Mouse (Mus musculus) regulatory T cell (primary cell): Measurements from ENCODE around the gene Vil1.

Experiments used
- in situ Hi-C: fragments of 300-600 bp; cut with MboI, MseI; formaldehyde crosslinking; loops from one replicate; pipeline ENCODE4 v1.15.1; 2025; ENCODE audit warnings: high pct_unique_total_duplicates

Vil1 gene

DNA sequence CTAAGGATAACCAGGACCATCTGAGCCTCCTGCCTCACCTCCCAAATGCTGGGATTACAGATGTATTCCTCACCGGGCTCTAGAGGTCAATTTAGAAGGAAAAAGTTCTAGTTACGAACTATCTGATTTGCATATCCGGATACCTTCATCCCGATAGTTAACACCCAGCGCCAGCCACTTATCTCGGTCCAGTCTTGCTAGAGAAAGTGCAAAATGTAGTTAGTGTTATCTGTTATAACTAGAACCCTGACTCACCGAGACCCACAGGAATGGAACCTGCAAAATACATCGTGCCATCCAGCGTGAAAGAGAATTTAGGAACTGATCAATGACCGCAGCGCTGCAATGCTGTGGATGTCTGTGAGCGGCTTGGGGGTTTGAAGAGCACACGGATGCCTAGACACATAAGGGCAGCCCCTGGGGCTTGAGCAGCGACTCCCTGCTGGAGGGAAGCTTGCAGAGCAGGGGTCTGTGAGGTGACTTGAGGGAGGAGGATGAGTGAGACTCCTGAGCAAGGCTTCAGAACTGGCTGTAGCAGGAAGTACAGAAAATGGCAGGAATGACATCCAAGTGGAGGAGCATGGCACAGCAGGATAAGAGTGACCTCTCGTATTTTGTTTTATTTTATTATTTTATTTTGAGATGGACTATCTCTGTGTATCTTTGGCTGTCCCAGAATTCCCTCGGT is 8.0 kb upstream of the Vil1 start:
- in situ Hi-C loops: no loop called here

DNA sequence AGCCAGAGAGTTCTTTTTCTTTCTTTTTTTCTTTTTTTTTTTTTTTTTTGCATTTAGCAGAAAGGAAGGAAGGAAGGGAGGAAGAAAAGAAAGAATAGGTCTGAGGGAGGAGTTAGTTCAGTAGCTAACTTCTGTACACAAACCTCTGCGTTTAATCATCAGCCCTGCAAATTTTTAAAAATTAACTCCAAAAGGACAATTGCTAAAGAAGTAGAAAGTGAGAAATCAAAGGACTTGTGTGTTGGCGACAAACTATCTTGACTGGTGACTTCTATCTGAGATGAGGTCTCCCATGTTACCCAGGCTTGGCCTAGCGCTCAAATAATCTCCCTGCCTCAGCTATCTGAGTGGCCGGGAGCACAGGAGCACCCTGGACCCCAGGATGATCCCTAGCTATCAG is 5.0 kb upstream of the Vil1 start:
- in situ Hi-C loops: no loop called here

DNA sequence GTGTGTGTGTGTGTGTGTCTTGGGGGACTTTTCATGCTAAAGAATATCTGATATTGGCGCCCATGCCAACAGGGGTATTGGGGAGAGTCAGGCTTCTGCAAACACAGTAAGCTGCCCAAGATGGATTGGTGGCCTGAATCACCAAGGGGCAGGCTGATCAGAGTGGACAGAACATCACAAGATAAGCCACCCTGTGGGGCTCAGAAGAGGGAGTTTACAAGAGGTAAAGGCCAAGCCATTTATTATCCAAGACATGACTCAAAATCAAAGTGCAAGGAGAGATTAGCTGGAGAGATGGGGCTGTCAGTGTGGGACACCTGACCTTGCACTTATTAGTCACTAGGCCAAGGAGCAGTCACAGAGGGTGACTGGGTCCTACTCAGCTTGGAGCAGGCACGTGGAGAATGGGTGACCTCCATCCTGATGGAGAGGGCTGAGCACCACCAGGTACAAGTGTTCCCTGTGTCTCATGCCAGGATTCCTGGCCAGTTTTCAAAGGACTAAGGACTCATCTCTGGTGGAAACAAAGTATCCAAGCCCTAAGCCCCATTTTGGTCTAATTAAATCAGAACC is 2.7 kb downstream of the Vil1 start:
- in situ Hi-C loops: no loop called here

DNA sequence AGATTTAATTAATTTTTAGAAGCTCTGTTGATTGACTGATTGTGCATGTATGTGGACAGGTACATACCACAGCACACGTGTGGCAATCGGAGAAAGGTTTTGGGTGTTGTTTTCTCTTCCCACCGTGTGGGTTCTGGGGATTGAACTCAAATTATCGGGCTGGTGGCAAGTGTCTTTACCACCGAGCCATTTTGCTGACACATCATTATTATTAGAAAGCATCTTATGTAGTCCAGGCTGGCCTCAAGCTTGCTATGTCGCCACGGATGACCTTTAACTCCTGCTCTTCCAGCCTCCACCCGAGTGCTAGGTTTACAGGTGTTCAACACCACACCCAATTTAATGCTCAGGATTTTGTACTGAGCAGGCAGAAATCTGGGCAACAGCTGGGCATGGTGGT is 3.5 kb downstream of the Vil1 start:
- in situ Hi-C loops: no loop called here

DNA sequence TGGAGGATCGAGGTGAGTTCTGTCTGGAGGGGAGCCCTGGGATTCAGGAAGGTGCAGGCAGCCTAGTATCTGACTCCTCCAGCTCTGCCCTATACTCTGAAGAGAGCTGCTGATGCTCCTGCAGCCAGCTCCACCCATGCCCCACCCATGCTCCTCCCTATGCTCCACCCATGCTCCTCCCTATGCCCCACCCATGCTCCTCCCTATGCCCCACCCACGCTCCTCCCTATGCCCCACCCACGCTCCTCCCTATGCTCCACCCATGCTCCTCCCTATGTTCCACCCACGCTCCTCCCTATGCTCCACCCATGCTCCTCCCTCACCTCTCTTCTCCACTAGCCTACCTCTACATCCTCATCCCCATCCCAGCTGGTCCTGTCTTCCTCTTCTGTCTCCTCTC is 6.0 kb downstream of the Vil1 start:
- in situ Hi-C loops: no loop called here

DNA sequence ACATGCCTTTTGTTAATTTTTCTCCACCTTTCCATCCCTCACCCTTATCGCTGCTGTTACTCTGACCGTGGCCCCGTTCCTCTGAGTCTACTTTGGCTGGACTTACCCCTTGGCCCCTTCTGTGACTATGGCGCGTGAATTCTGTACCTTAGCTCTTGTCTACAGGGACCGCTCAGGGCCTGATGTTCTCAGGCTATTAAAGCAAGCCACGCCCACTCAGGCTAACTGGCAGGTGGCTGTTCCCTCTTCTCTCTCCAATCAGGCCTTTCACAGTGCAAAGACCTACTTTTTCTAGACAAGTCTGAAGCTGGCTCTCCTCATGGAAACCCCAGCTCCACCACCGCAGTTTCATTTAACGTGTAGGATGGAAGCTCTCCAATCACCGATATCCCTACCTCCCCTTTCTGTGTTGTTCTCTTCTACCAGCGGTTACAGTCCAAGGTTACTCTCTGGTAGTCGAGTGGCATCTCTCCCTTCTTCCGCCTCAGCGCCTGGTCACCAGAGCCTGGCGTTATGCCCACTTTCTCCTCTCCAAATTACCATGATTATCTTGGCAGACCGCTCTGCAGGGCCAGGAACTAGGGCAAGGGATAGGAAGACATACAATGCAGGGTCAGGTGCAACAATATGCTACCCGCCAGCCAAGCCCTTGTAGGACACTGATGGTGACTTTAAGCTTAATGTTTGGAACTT is 9.7 kb downstream of the Vil1 start:
- in situ Hi-C loops: no loop called here

DNA sequence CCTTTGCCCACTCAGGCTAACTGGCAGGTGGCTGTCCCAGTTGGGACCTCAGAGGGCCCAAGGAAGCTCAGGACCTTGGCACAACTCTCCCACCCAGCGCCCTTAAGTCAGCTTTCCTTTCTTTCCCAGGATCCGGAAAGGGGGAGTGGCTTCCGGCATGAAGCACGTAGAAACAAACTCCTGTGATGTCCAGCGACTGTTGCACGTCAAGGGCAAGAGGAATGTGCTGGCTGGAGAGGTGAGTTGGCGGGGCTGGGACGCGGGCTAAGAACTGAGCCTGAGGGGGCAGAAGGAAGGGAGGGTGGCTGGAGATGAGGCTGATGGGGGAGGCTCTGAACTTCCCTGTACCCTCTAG is 10.2 kb downstream of the Vil1 start:
- in situ Hi-C loops: no loop called here

DNA sequence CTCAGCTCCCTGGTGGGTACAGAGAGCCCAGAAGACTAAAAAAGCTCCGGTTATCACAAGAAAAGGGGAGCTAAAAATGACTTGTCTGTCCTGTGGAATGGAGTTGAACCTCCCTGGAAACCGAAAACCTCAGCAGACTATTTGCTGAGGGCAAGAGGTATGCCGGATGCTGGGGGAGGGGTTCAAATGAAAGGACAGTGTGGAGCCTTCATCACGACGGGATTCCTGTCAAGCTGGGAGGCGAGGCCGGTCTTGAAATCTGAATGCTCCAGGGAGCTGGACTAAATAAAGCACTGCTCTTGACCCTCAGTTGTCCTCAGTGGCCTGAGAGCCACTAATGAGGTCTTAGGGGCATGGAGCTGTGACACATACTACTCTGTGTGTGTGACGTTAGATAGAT is 14.0 kb downstream of the Vil1 start:
- in situ Hi-C loops: no loop called here

DNA sequence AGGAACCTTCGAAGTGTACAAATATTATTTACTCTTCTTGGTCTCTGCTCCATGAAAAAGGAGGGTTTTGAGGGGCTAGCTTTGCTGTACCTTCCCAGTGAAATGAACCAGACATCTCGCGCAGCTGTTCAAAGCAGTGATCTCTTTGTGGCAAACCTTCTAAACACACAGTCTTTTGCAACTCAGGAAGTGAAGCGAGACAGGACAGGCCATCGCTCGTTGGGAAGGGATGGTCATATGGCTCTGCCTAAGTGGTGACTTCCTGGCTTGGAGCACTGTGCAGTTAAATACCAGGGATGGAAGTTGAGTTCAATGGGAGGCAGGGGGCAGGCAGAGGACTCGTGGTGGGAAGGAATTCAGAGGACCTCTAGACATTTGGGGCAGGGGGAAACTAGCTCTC is 16.7 kb downstream of the Vil1 start:
- in situ Hi-C loops: no loop called here

DNA sequence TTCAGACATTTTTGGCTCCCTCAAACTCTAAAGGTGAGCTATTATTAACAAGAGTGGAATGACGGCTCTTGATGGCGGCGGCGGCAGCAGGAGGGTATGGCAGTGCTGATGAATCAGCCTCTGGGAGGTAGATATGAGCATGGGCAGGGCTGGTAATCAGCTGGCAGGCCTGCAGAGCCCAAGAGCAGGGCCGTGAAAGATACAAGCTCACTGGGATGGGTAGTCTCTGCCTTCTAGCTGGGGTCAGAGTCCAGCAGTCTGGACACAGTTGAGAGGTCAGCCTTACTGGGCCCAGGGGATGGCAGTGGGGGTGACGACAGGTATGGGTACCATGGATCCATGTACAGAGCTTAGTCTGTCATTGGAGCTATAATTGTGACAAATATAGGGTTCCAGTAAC is 24.0 kb downstream of the Vil1 start:
- in situ Hi-C loops: no loop called here

DNA sequence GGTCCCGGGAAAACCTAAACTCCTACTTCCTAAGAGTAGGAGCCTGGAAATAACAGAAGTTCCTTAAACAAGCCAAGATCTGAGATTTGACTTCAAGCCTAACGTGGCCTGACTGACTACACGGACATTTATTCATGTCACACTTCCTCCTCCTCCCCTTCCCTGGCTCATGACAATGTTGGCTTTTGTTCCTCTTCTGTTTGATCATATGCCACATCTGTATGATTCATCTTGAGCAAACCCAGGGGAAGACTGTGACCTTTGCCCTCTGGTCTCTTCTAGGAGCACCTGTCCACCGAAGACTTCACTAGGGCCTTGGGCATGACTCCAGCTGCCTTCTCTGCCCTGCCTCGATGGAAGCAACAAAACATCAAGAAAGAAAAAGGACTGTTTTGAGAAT is 25.4 kb downstream of the Vil1 start:
- in situ Hi-C loops: no loop called here

DNA sequence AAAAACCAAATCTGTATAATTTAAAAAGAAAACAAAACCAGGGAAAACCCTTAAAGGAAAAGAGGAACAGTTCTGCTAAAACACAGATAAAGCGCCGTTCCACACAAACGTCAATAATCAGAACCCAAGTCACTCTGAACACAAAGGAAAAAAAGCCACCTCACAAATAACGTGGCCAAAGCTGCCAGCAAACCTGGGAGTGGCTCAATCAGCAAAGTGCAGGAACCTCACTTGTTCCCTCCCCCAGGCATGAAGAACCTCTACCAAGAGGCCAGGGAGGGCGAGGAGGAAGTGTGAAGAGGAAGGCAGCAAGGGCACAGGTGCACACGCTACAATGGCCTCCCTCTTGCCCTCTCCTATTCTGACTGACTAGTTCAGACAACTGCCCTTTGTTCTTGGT is 26.4 kb downstream of the Vil1 start:
- in situ Hi-C loops: no loop called here

DNA sequence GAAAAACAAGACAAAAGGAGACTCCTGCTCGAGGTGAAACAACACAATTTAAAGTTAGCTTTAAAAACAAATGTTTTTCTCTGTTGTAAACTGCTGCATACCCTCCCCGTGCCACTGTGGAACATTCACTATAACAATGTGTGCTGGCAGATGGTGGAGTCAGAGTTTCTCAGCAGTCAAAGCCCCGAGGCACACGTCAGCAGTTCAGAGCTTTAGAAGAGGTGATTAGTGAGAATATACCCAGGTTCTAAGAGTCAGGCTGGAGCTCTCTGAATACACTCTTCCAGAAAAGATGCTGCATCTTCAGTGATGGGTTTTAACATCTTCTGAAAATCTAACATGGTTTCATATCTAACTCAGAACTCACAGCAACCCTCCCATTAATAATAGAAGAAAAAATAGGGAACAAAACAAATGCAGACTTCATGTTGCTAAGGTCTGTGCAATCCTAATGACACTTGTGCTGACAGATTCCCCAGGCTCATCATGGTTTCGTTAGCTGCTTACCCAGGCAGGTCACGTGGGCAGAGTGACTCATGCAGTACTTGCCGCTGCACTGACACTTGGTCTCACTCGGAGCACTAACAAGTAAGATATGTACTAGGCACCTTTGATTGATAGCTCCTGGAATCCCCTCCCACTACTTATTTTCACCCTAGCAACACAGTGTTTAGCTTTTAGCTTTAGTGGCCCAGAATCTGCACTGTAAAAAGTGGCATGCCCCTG is 28.7 kb downstream of the Vil1 start:
- in situ Hi-C loops: no loop called here

DNA sequence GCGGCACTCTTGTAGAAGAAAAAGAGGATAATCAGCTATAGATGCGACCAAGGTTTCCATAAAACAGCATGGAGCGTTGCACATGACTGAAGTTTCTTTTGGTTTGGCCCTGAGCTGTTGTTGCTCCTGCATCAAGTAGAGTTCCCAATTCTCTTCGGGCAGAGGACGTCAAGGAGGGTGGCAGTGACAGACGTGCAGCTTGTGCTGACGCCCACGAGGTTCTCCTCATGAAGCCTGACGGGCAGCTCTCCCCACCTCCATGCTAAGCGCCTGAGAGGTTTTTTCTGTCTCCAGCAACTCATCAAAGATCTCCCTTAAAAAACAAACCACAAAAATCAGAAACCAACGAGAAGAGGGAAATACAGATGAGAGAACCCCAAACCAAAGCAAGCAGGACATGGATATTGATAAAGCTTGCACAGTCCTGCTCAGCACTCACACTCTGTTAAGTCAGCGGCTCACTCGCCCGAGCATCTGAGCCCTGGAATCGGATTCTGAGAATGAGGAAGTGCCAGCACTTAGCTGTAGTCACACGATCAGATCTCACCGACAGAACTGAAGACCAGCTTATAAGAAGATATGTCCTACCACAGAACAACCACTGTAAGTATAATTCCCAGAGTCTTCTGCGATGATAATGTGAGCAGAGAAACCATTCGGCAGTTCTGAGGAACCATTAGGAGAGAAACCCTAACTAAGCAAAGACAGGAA is 30.1 kb downstream of the Vil1 start:
- in situ Hi-C loops: no loop called here

DNA sequence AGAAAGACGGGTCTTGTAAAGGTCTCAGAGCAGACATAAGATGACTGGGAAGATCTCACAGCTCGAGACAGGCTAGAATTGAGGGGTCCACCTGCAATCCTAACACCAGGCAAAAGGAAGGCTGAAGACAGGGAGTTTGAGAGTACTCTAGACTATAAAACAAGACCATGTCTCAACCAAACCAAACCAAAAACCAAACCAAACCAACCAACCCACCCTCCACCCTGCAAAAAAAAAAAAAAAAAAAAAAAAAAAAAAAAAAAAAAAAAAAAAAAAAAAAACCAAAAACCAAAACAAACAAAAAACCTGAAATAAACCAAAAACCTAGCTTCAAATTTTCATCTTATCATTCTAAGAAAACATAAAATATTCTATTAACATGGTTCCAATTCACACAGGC is 35.4 kb downstream of the Vil1 start:
- in situ Hi-C loops: no loop called here

DNA sequence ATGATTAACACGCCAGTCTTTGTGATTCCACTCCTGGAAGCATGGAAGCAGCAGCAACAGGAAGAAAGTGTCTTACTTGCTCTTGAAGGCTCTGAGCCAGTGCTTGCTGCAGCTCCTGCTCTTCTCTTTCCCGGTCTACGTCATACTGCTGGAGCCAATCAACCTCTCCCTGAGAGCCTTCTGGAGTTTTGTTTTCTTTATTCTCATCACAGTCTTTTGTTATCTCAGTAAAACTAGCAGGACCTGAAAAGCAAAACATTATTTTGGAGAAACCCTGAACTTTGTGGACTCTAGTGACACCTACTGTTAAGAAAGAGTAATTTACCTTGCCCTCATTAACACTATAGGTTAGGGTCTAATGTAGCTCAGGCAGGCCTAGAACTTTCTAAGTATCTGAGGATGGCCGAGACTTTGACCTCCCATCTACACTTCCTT is 43.5 kb downstream of the Vil1 start:
- in situ Hi-C loops: no loop called here

DNA sequence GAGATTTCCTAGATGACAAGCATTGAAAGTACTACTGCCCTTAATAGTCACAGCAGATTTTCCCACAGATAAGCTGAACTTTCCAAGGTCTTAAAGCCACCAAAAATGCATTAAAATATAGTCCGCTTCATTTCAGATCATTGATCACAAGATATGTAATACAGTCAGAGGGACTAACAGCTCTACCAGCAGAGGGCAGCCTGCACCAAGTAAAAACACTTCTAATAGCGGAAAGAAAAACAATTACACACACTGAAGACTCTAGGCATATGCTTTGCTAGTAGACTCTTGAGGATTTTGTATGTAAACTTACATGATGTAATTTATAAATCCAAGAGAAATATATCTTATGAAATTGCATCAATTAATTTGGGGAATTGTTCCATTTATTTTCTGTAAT is 51.1 kb downstream of the Vil1 start:
- in situ Hi-C loops: no loop called here
